Comparison of ENCODE assay signal across 13 mouse cellular contexts in genomic region chr7:84026090-84026489, GRCm38 (mm10).
DNase-seq lines count a peak whose midpoint lies in the region; ATAC-seq lines count a peak whose summit lies in the region.
"Had no signal": no experiment of that assay in that cellular context is flagged by ENCODE, and none has a peak within 500 bp of the region (broad histone marks: within the 10 kb centered on the region; RNA-seq: fewer than 3 reads in every experiment).

No protein-coding gene starts in this region.

- no peak overlapping the region for H3K4me3 ChIP-seq in hindbrain, embryonic 14.5 days (replicated peaks; ENCODE audit: low read length)
- no peak overlapping the region for H3K4me3 ChIP-seq in hindbrain, embryonic 12.5 days
- H3K4me3 ChIP-seq: hindbrain, embryonic 10.5 days; limb, embryonic 12.5 days had no signal

- WGBS in hindbrain, embryonic 14.5 days = 90% methylated on average over 4 of the region's 4 CpGs
- 92% methylated on average over 4 of the region's 4 CpGs for WGBS in hindbrain, embryonic 12.5 days

- no peaks in the 10 kb centered on the region for H3K27me3 ChIP-seq in hindbrain, embryonic 14.5 days (ENCODE audit: control insufficient read depth, insufficient read depth, low read length)
- H3K27me3 ChIP-seq in hindbrain, embryonic 12.5 days = no peaks in the 10 kb centered on the region
- H3K27me3 ChIP-seq: limb, embryonic 12.5 days had no signal

- ATAC-seq in hindbrain, embryonic 14.5 days (ENCODE audit: low FRiP score) = 0 out of 2 replicates have a peak, but pooled peaks have one; percentile 49
- ATAC-seq in hindbrain, embryonic 12.5 days (ENCODE audit: low FRiP score) = no peak

- H3K36me3 ChIP-seq in hindbrain, embryonic 14.5 days (replicated peaks; ENCODE audit: control insufficient read depth, insufficient read depth) = no peaks in the 10 kb centered on the region
- H3K36me3 ChIP-seq in hindbrain, embryonic 12.5 days = no peaks in the 10 kb centered on the region
- H3K36me3 ChIP-seq: hindbrain, embryonic 10.5 days; limb, embryonic 12.5 days had no signal

- H3K9me3 ChIP-seq in hindbrain, embryonic 14.5 days (ENCODE audit: control insufficient read depth, low read length) = no peaks in the 10 kb centered on the region
- no peaks in the 10 kb centered on the region for H3K9me3 ChIP-seq in hindbrain, embryonic 12.5 days (replicated peaks)
- H3K9me3 ChIP-seq: hindbrain, embryonic 10.5 days; limb, embryonic 12.5 days had no signal

- no peak overlapping the region for H3K4me2 ChIP-seq in hindbrain, embryonic 14.5 days (replicated peaks)
- H3K4me2 ChIP-seq in hindbrain, embryonic 12.5 days (replicated peaks) = no peak overlapping the region
- H3K4me2 ChIP-seq: limb, embryonic 12.5 days had no signal

- no peak overlapping the region for H3K27ac ChIP-seq in hindbrain, embryonic 14.5 days
- H3K27ac ChIP-seq in hindbrain, embryonic 12.5 days = no peak overlapping the region
- H3K27ac ChIP-seq: hindbrain, embryonic 10.5 days; limb, embryonic 12.5 days; macrophage had no signal

- DNase-seq in hindbrain, embryonic 14.5 days (ENCODE audit: low spot score) = no peak
- peak; percentile 11 for DNase-seq in lung, postnatal 36 days
- no peak for DNase-seq in lung, postnatal 25 days (ENCODE audit: low spot score)
- DNase-seq in cerebellum, postnatal 4 days (ENCODE audit: low spot score in 2 of 2) = peak; percentile 35 to 68
- DNase-seq in layer of hippocampus, postnatal 14 days (ENCODE audit: low spot score in 2 of 2) = no peak
- DNase-seq in retina, embryonic 14.5 days (ENCODE audit: low spot score) = no peak
- DNase-seq in MN1 (ENCODE audit: low spot score) = no peak
- DNase-seq: adrenal gland, adult 8-10 months; thymus, postnatal 14 days had no signal

- no peak overlapping the region for H3K9ac ChIP-seq in hindbrain, embryonic 14.5 days
- H3K9ac ChIP-seq in hindbrain, embryonic 12.5 days = no peak overlapping the region
- H3K9ac ChIP-seq: limb, embryonic 12.5 days had no signal

- H3K4me1 ChIP-seq in hindbrain, embryonic 14.5 days (replicated peaks; ENCODE audit: control insufficient read depth, insufficient read depth, low read length) = 0 out of 2 replicates have a peak, but pooled peaks cover 3% of the 10 kb centered on the region
- 0 out of 2 replicates have a peak, but pooled peaks cover 2% of the 10 kb centered on the region for H3K4me1 ChIP-seq in hindbrain, embryonic 12.5 days

Comparison
In these comparisons a context has a peak if more than half of its experiments do, and no peak if none do; other contexts are left out.
1. DNase-seq: peak in lung, postnatal 36 days (single experiment) and cerebellum, postnatal 4 days (2 of 2); none in hindbrain, embryonic 14.5 days (single experiment), lung, postnatal 25 days (single experiment), layer of hippocampus, postnatal 14 days (0 of 2), retina, embryonic 14.5 days (single experiment) and MN1 (single experiment).